Mouse (Mus musculus): Measurements from ENCODE around the gene Mdh1.
"Not testable (repeated sequence)": the region's sequence is repeated elsewhere in the genome, so short reads cannot be mapped to it uniquely, and the experiment has no call there.

DNA sequence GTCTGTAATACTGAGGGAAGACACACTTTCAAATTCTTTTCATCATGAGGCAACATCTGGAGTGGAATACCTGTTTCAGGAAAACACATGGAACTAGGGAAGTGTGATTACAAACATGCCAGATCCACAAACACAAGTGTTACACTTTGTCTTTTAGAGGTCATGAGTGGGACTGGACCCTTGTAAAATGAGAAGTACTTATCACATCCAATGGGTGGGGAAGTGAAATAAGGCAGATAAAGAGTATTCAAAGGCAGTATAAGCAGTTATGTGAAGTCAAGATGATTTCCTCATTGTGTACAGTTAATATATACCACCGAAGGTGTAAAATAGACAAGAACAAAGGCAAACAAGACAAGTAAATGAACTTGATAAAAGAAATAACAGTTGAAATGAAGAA, 61.6 kb downstream of the Mdh1 start:
- TF ChIP-seq KAT2A (conservative IDR thresholded peaks at IDR 0.05; ENCODE audit: low read depth, low read length); POLR2A (IDR thresholded peaks at IDR 0.05; ENCODE audit: control insufficient read depth in 1 of 2, insufficient read depth in 1 of 2, low read depth in 1 of 2, low read length in 2 of 2, poor library complexity in 1 of 2); ZC3H11A (IDR thresholded peaks at IDR 0.05; ENCODE audit: low read depth, low read length); CTCF (IDR thresholded peaks at IDR 0.05 in 2 of 3, conservative IDR thresholded peaks at IDR 0.05 in 1 of 3; ENCODE audit: control insufficient read depth in 1 of 3, insufficient read depth in 1 of 3, low read depth in 2 of 3, low read length in 3 of 3, poor library complexity in 1 of 3, severe bottlenecking in 1 of 3); POLR2AphosphoS5 (IDR thresholded peaks at IDR 0.05; ENCODE audit: borderline replicate concordance, low read depth, low read length); ETS1 (IDR thresholded peaks at IDR 0.05; ENCODE audit: low read depth, low read length); CHD2 (IDR thresholded peaks at IDR 0.05; ENCODE audit: low read length); MAX (IDR thresholded peaks at IDR 0.05; ENCODE audit: low read length); TCF12 (IDR thresholded peaks at IDR 0.05; ENCODE audit: low read depth, low read length): not testable (repeated sequence)
- peak; percentile 32 to 73; a peak in 2 of 4 replicates for TF ChIP-seq EP300 (IDR thresholded peaks at IDR 0.05; ENCODE audit: low read depth in 1 of 2, low read length in 2 of 2)

Data from MEL (cell line).